Mouse (Mus musculus): ENCODE results near the gene Nr3c2.

GRCm38 (mm10) chr8:76919546-76919945, 20.3 kb downstream of the Nr3c2 start:
- no peak for TF ChIP-seq TAL1 (IDR thresholded peaks at IDR 0.05; ENCODE audit: low read length)
- no peak for TF ChIP-seq GATA1 (IDR thresholded peaks at IDR 0.05; ENCODE audit: low read length)

Measured in erythroblast, embryonic 14.5 days (primary cell).